Mouse (Mus musculus) kidney, adult 2 months (tissue): ENCODE results near the gene Mmgt2.

Source experiments
- CTCF ChIP-seq: fragments of 200-500 bp; conservative IDR thresholded peaks from 2 replicates; pipeline ENCODE4 v1.5.1; 2011; ENCODE audit warnings: low read depth, mild to moderate bottlenecking, control low read depth, low read length, moderate library complexity, mixed read lengths; ENCODE audit not compliant: insufficient read depth, insufficient read length
- POLR2A ChIP-seq: fragments of 200-500 bp; IDR thresholded peaks from one replicate; pipeline ENCODE4 v1.6.1; 2011; ENCODE audit warnings: low read depth, low read length, control low read depth

DNA sequence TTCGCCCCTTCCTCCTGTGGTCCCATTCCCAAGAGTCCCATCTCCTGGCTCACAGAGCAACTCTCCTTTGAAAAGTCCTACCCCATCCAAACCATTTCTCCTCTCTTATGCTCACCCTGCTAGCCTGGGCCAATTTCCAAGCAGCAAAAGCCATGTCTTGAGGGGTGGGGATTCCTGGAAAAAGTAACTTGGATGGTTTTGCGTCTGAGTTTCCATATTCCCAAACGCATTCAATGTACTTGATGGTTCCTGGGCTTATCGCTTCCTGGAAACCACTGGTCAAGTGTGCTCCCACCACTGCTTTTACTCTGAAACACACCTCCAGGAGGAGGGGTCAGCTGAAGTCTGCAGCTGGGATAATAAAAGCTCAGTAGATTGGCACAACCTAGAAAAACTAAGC, 10.1 kb upstream of the Mmgt2 start:
- no peak for TF ChIP-seq POLR2A
- no peak for TF ChIP-seq CTCF
